Mouse (Mus musculus): Measurements from ENCODE around the gene Gm11563.

DNA sequence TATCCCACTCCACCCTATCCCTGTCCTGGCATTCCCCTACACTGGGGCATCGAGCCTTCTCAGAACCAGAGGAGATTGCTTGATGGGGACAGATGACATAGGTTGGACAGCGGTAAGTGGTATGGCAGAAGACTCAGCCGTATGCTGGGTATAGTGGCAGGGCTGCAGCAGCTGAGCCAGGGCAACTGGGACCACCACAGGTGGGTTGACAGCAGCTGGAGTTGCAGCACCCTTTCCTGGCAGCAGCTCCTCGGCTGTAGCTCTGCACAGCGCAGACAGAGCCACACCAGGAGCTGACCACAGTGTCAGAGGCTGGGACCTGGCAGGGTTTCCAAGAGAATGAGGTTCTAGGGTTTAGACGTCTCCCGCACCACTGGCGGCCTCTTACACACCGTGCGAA lies 4.0 kb upstream of the Gm11563 start:
- TF ChIP-seq CTCF (IDR thresholded peaks at IDR 0.05; ENCODE audit: extremely low read depth, insufficient read depth, low read length), result no peak
- TF ChIP-seq POLR2A (IDR thresholded peaks at IDR 0.05; ENCODE audit: extremely low read depth, insufficient read depth, low read length), result no peak
